Mouse (Mus musculus): Measurements from ENCODE around the gene Cryge.

DNA sequence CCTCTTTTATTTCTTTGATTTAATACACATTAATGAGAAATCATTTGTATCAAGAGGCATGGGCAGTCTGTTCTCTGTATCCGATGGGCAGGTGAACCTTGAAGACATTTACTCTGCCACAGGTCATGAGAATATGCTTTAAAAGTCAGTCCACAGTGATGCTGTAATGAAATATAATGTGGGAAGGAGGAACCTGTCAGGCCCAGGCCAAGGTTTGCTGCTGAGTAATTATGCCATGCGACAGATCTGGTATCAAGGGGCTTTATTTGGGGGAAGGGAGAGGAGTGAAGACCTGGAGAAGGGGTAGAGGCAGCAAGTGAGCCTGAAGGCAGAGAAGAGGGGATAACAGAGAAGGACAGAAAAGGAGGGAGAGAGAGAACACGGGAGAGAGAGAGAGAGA, 11.3 kb downstream of the Cryge start:
- TF ChIP-seq CTCF (IDR thresholded peaks at IDR 0.05; ENCODE audit: low read depth) (no peak), EP300 (IDR thresholded peaks at IDR 0.05; ENCODE audit: low read depth) (no peak)
